Mouse (Mus musculus): ENCODE data around the gene Olfr726. TPM values are rescaled to one million over a fixed set of nuclear protein-coding genes. Genes with fewer than 3 reads are reported as not detected.

Olfr726 gene
- not detected in 2 replicates for total RNA-seq (2021)
- long read RNA-seq: 0 reads

GRCm38 (mm10) chr14:50090853-50091252 is at the start of gene Olfr726:
Gene Olfr726 (minus strand): TSS chr14:50090953.
- DNase-seq: no peak

GRCm38 (mm10) chr14:50122886-50123285 is 32.1 kb upstream of the Olfr726 start, which contains the start of gene Olfr727:
Gene Olfr727 (plus strand): TSS chr14:50123186.
- no peak for DNase-seq

- no peak for DNase-seq
These were observed 28.0 kb downstream of the Olfr726 start for GRCm38 (mm10) chr14:50062733-50063104.

- peak; percentile 54 for DNase-seq
These were observed 28.6 kb downstream of the Olfr726 start for GRCm38 (mm10) chr14:50061955-50062732.

- DNase-seq: no peak
These were observed 29.2 kb downstream of the Olfr726 start for GRCm38 (mm10) chr14:50061590-50061954.

GRCm38 (mm10) chr14:50061179-50061578 is 29.6 kb downstream of the Olfr726 start:
- no peak for DNase-seq

- no peak for DNase-seq
These were observed 50.5 kb downstream of the Olfr726 start, which contains the start of gene Olfr725 for GRCm38 (mm10) chr14:50040275-50040674. Gene Olfr725 (minus strand): TSS chr14:50040375.

Other genes starting within 250 kb of the Olfr726 start
- gene Olfr722, start 189.0 kb downstream of the Olfr726 start, total RNA-seq (2021): not detected in 2 replicates
- not detected in 2 replicates for gene Olfr723, start 159.2 kb downstream of the Olfr726 start, total RNA-seq (2021)
- not detected in 2 replicates for gene Olfr724, start 127.7 kb downstream of the Olfr726 start, total RNA-seq (2021)
- gene Olfr725, start 50.6 kb downstream of the Olfr726 start, total RNA-seq (2021): not detected in 2 replicates
- not detected in 2 replicates for gene Olfr727, start 32.2 kb upstream of the Olfr726 start, total RNA-seq (2021)
- gene Olfr728, start 51.7 kb upstream of the Olfr726 start, total RNA-seq (2021): not detected in 2 replicates
- not detected in 2 replicates for gene Olfr729, start 62.0 kb upstream of the Olfr726 start, total RNA-seq (2021)
- gene Olfr730, start 97.2 kb upstream of the Olfr726 start, total RNA-seq (2021): not detected in 2 replicates
- 0.21 TPM in 1 of 2 replicates, not detected in the other for gene Olfr731, start 150.9 kb upstream of the Olfr726 start, total RNA-seq (2021)
- not detected in 2 replicates for gene Olfr732, start 193.3 kb upstream of the Olfr726 start, total RNA-seq (2021)
- not detected in 2 replicates for gene Olfr733, start 210.6 kb upstream of the Olfr726 start, total RNA-seq (2021)
- gene Olfr734, start 235.8 kb upstream of the Olfr726 start, total RNA-seq (2021): 0.18 TPM in 1 of 2 replicates, not detected in the other